Mouse (Mus musculus) MEL (cell line): ENCODE results near the gene Amn1. TPM values are rescaled to one million over a fixed set of nuclear protein-coding genes. Genes with fewer than 3 reads are reported as not detected.

Source experiments
- DNase-seq: peaks from one replicate; pipeline ENCODE4 v3.0.0; 2011; ENCODE audit warnings: low read depth, low spot score
- H3K27ac ChIP-seq: 2 replicates; pipeline ENCODE4 v1.5.1; 2012; ENCODE audit warnings: low read depth, mild to moderate bottlenecking, control low read depth, low read length, moderate library complexity; ENCODE audit not compliant: control insufficient read depth
- H3K27me3 ChIP-seq, 2 experiments: fragments of 150-350 bp in 1 of 2; sonication (generic) in 1 of 2; 2 replicates each; pipeline ENCODE4 v1.6.1; 2012; ENCODE audit warnings: low read length in 2 of 2, mild to moderate bottlenecking in 2 of 2, improper control_type of control experiment in 1 of 2, moderate library complexity in 1 of 2; ENCODE audit not compliant: insufficient read depth in 2 of 2, control insufficient read depth in 1 of 2
- H3K36me3 ChIP-seq, 2 experiments: 2 replicates each; pipeline ENCODE4 v1.6.1; 2012 to 2014; ENCODE audit warnings: low read length in 2 of 2, improper control_type of control experiment in 1 of 2, inconsistent platforms in 1 of 2, mild to moderate bottlenecking in 1 of 2; ENCODE audit not compliant: insufficient read depth in 2 of 2, control insufficient read depth in 1 of 2
- H3K4me1 ChIP-seq, 2 experiments: fragments of 150-350 bp in 1 of 2; sonication (generic) in 1 of 2; 2 replicates each; pipeline ENCODE4 v1.6.1; 2012; ENCODE audit warnings: low read length in 2 of 2, improper control_type of control experiment in 1 of 2, mild to moderate bottlenecking in 1 of 2; ENCODE audit not compliant: insufficient read depth in 2 of 2, control insufficient read depth in 1 of 2
- H3K4me3 ChIP-seq, 2 experiments: fragments of 150-350 bp in 1 of 2; sonication (generic) in 1 of 2; 2 replicates each; pipeline ENCODE4 v1.5.1; 2012; ENCODE audit warnings: low read depth in 2 of 2, low read length in 2 of 2, mild to moderate bottlenecking in 2 of 2, moderate library complexity in 2 of 2, control low read depth in 1 of 2, improper control_type of control experiment in 1 of 2; ENCODE audit not compliant: control insufficient read depth in 1 of 2, insufficient read depth in 1 of 2
- H3K79me2 ChIP-seq: 2 replicates; pipeline ENCODE4 v1.6.1; 2012; ENCODE audit warnings: mild to moderate bottlenecking, low read length, moderate library complexity; ENCODE audit not compliant: control insufficient read depth, poor library complexity, insufficient read depth
- H3K9ac ChIP-seq: 2 replicates; pipeline ENCODE4 v1.6.1; 2012; ENCODE audit warnings: low read depth, mild to moderate bottlenecking, control low read depth, low read length, moderate library complexity; ENCODE audit not compliant: control insufficient read depth, poor library complexity, severe bottlenecking
- H3K9me3 ChIP-seq: fragments of 150-350 bp; sonication (generic); replicated peaks from 2 replicates; pipeline ENCODE4 v1.6.1; 2012; ENCODE audit warnings: mild to moderate bottlenecking, low read length, improper control_type of control experiment, moderate library complexity; ENCODE audit not compliant: insufficient read depth
- BHLHE40 ChIP-seq: IDR thresholded peaks from 2 replicates; pipeline ENCODE4 v1.6.1; 2012; ENCODE audit warnings: low read depth, mild to moderate bottlenecking, inconsistent platforms, low read length, improper control_type of control experiment, borderline replicate concordance
- CHD2 ChIP-seq: IDR thresholded peaks from 2 replicates; pipeline ENCODE4 v1.6.1; 2011; ENCODE audit warnings: low read length, improper control_type of control experiment
- ELF1 ChIP-seq: IDR thresholded peaks from 2 replicates; pipeline ENCODE4 v1.6.1; 2014; ENCODE audit warnings: low read depth, mild to moderate bottlenecking, inconsistent platforms, low read length, improper control_type of control experiment, moderate library complexity
- EP300 ChIP-seq, 2 experiments: IDR thresholded peaks; 2 replicates each; pipeline ENCODE4 v1.6.1; 2011; ENCODE audit warnings: improper control_type of control experiment in 2 of 2, low read length in 2 of 2, low read depth in 1 of 2, mild to moderate bottlenecking in 1 of 2
- ETS1 ChIP-seq: IDR thresholded peaks from 2 replicates; pipeline ENCODE4 v1.6.1; 2012; ENCODE audit warnings: low read depth, mild to moderate bottlenecking, inconsistent platforms, low read length, improper control_type of control experiment, moderate library complexity
- GABPA ChIP-seq: IDR thresholded peaks from 2 replicates; pipeline ENCODE4 v1.6.1; 2012; ENCODE audit warnings: low read depth, mild to moderate bottlenecking, inconsistent platforms, low read length, improper control_type of control experiment, moderate library complexity
- GATA1 ChIP-seq: IDR thresholded peaks from 2 replicates; pipeline ENCODE4 v1.6.1; 2011; ENCODE audit warnings: low read depth, low read length, improper control_type of control experiment
- HCFC1 ChIP-seq: IDR thresholded peaks from 2 replicates; pipeline ENCODE4 v1.6.1; 2012; ENCODE audit warnings: low read depth, mild to moderate bottlenecking, inconsistent platforms, low read length, improper control_type of control experiment, moderate library complexity
- JUND ChIP-seq: IDR thresholded peaks from 2 replicates; pipeline ENCODE4 v1.6.1; 2011; ENCODE audit warnings: low read depth, mild to moderate bottlenecking, improper control_type of control experiment, low read length
- MAFK ChIP-seq: IDR thresholded peaks from 2 replicates; pipeline ENCODE4 v1.6.1; 2011; ENCODE audit warnings: low read depth, mild to moderate bottlenecking, low read length, improper control_type of control experiment, borderline replicate concordance
- MAX ChIP-seq: IDR thresholded peaks from 2 replicates; pipeline ENCODE4 v1.6.1; 2011; ENCODE audit warnings: low read length, improper control_type of control experiment
- MYB ChIP-seq: IDR thresholded peaks from 2 replicates; pipeline ENCODE4 v1.6.1; 2011; ENCODE audit warnings: mild to moderate bottlenecking, low read depth, low read length, improper control_type of control experiment
- MYC ChIP-seq: IDR thresholded peaks from 2 replicates; pipeline ENCODE4 v1.6.1; 2011; ENCODE audit warnings: low read depth, mild to moderate bottlenecking, low read length, improper control_type of control experiment, moderate library complexity
- NELFE ChIP-seq: IDR thresholded peaks from 2 replicates; pipeline ENCODE4 v1.6.1; 2011; ENCODE audit warnings: low read depth, low read length, improper control_type of control experiment
- POLR2A ChIP-seq, 2 experiments: IDR thresholded peaks; 2 replicates each; pipeline ENCODE4 v1.6.1; 2011 to 2012; ENCODE audit warnings: low read length in 2 of 2, mild to moderate bottlenecking in 2 of 2, control low read depth in 1 of 2, improper control_type of control experiment in 1 of 2, low read depth in 1 of 2, moderate library complexity in 1 of 2; ENCODE audit not compliant: control insufficient read depth in 1 of 2, insufficient read depth in 1 of 2, poor library complexity in 1 of 2
- POLR2AphosphoS2 ChIP-seq: IDR thresholded peaks from 2 replicates; pipeline ENCODE4 v1.6.1; 2011; ENCODE audit warnings: low read length, improper control_type of control experiment
- POLR2AphosphoS5 ChIP-seq: IDR thresholded peaks from 2 replicates; pipeline ENCODE4 v1.6.1; 2012; ENCODE audit warnings: low read depth, borderline replicate concordance, mild to moderate bottlenecking, inconsistent platforms, low read length, moderate library complexity, mixed read lengths
- RAD21 ChIP-seq: IDR thresholded peaks from 2 replicates; pipeline ENCODE4 v1.6.1; 2011; ENCODE audit warnings: mild to moderate bottlenecking, low read depth, low read length, improper control_type of control experiment
- RCOR1 ChIP-seq: IDR thresholded peaks from 2 replicates; pipeline ENCODE4 v1.6.1; 2012; ENCODE audit warnings: low read depth, mild to moderate bottlenecking, inconsistent platforms, low read length, improper control_type of control experiment
- SIN3A ChIP-seq: IDR thresholded peaks from 2 replicates; pipeline ENCODE4 v1.6.1; 2012; ENCODE audit warnings: low read length, improper control_type of control experiment, inconsistent platforms
- TAL1 ChIP-seq: IDR thresholded peaks from 2 replicates; pipeline ENCODE4 v1.6.1; 2012; ENCODE audit warnings: mild to moderate bottlenecking, inconsistent platforms, low read length, moderate library complexity, mixed read lengths
- TBP ChIP-seq: IDR thresholded peaks from 2 replicates; pipeline ENCODE4 v1.8.0; 2011; ENCODE audit warnings: low read depth, low read length, improper control_type of control experiment
- TCF12 ChIP-seq: IDR thresholded peaks from 2 replicates; pipeline ENCODE4 v1.6.1; 2014; ENCODE audit warnings: low read depth, mild to moderate bottlenecking, inconsistent platforms, low read length, improper control_type of control experiment, moderate library complexity
- UBTF ChIP-seq: IDR thresholded peaks from 2 replicates; pipeline ENCODE4 v1.6.1; 2012; ENCODE audit warnings: low read depth, mild to moderate bottlenecking, inconsistent platforms, low read length, improper control_type of control experiment, moderate library complexity, borderline replicate concordance; ENCODE audit not compliant: insufficient read depth
- USF1 ChIP-seq: IDR thresholded peaks from 2 replicates; pipeline ENCODE4 v1.6.1; 2014; ENCODE audit warnings: low read depth, mild to moderate bottlenecking, inconsistent platforms, low read length, improper control_type of control experiment, moderate library complexity
- ZC3H11A ChIP-seq: IDR thresholded peaks from 2 replicates; pipeline ENCODE4 v1.6.1; 2012; ENCODE audit warnings: low read depth, mild to moderate bottlenecking, inconsistent platforms, low read length, improper control_type of control experiment
- ZMIZ1 ChIP-seq: IDR thresholded peaks from 2 replicates; pipeline ENCODE4 v1.6.1; 2012; ENCODE audit warnings: low read depth, mild to moderate bottlenecking, inconsistent platforms, low read length, improper control_type of control experiment, moderate library complexity
- ZNF384 ChIP-seq: IDR thresholded peaks from 2 replicates; pipeline ENCODE4 v1.6.1; 2012; ENCODE audit warnings: low read depth, mild to moderate bottlenecking, inconsistent platforms, low read length, improper control_type of control experiment
- polyA plus RNA-seq, 2 experiments: library from polyadenylated mRNA; stranded (reverse) in 1 of 2; unstranded in 1 of 2; fragments of >175 nt in 1 of 2; fragments of >200 nt in 1 of 2; gene quantifications; 2 replicates each; pipeline versions ENCODE4 v1.2.1 to v1.2.4; 2012; ENCODE audit warnings: low replicate concordance in 2 of 2, low read depth in 1 of 2; ENCODE audit not compliant: insufficient read length in 2 of 2, insufficient read depth in 1 of 2, missing spikeins in 1 of 2
- total RNA-seq: library from RNA; depleted of rRNA; stranded (reverse); fragments of 300-350 nt; gene quantifications from 2 replicates; pipeline ENCODE4 v1.2.3, GENCODE M21; 2012

The Amn1 gene
- total and polyA plus RNA-seq, 3 experiments: 2.7 TPM; not detected in 1

DNA sequence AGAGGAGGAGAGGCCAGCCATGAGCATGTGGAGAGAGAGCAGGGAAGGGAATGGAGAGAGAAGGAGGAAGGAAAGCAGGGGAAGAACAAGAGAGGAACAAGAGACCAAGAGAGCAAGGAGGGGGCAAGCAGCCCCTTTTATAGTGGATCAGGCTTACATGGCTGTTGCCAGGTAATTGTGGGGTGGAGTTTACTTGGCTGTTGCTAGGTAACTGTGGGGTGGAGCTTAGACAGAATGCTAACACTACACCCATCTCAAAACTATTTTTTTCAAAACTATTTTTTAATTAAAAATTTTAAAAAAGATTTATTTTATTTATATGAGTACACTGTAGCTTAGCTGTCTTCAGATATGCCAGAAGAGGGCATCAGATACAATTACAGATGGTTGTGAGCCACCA, 10.1 kb upstream of the Amn1 start (continued):
- no peak for TF ChIP-seq ZMIZ1
- TF ChIP-seq ELF1: no peak
- no peak for TF ChIP-seq MYC
- TF ChIP-seq MAFK: no peak

DNA sequence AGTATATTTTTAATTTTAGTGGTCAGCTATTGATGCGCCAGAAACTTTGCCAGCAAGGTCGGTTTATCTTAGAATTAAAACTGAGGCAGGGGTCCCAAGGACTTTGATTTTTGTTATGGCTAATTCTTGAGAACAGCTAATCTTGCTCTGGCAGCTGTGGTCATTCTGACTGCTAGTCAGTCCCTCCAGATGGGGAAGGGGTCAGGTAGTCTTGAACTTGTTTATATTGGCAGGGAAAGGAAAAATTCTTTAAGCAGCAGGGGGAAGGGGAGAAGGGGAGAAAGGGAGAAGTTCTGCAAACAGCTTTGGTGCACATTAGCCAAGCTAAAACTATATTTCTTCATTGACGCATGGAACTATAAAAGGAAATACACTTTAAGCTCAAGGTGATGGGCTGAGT, 8.6 kb upstream of the Amn1 start:
- H3K9me3 ChIP-seq: no peaks in the 10 kb centered on the region
- H3K27ac ChIP-seq: no peak overlapping the region
- no peak overlapping the region for H3K9ac ChIP-seq
- H3K79me2 ChIP-seq: no peaks in the 10 kb centered on the region; the same call in 1 of the 2 replicates
- no peak for DNase-seq
- no peaks in the 10 kb centered on the region for H3K27me3 ChIP-seq
- peaks cover 0 to 11% of the 10 kb centered on the region in 2 experiments; a peak in 2 of 4 replicates for H3K36me3 ChIP-seq
- TF ChIP-seq TAL1 (peak; percentile 32; the same call in 1 of the 2 replicates), USF1 (no peak), RAD21 (no peak)
- H3K4me1 ChIP-seq: peaks cover 0 to 6% of the 10 kb centered on the region in 2 experiments; a peak in 3 of 4 replicates
- no peak overlapping the region for H3K4me3 ChIP-seq

DNA sequence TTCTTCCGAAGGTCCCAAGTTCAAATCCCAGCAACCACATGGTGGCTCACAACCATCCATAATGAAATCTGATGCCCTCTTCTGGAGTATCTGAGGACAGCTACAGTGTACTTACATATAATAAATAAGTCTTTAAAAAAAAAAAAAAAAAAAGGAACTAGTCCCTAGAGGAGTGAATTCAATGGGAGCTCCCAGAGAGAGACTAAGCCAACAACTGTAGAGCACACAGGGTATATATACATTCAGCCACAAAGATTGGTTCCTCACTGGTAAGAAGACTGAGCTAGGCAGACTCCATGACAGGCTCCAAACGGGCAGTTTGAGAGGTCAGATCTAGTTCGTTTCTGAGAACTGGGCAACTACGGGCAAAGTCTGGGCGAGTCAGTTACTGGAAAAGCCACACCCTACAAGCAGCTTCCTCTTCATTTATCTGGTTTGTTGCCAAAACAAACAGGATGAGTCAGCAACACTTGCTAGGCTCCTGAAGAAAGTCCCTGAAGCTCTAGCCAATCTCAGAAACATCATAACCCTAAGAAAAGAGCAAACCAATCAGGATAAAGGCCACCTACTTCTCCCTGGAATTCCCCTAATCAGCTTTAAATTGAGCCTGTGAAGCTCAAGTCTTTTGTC, 4.9 kb upstream of the Amn1 start:
- Histone ChIP-seq H3K4me1 (peaks cover 0 to 6% of the 10 kb centered on the region in 2 experiments; a peak in 3 of 4 replicates), H3K9ac (peak overlapping the region; percentile 64), H3K9me3 (no peaks in the 10 kb centered on the region), H3K4me3 (peak overlapping the region in 1 of 2 experiments; percentile 38; a peak in 2 of 4 replicates), H3K79me2 (peaks cover under 1% of the 10 kb centered on the region; the same call in 1 of the 2 replicates), H3K27ac (peak overlapping the region; percentile 100), H3K27me3 (no peaks in the 10 kb centered on the region), H3K36me3 (peaks cover 0 to 14% of the 10 kb centered on the region in 2 experiments; a peak in 2 of 4 replicates)
- peak; percentile 95 for TF ChIP-seq ETS1
- TF ChIP-seq ZNF384: peak; percentile 89
- TF ChIP-seq RCOR1: peak; percentile 83
- TF ChIP-seq SIN3A: peak; percentile 66
- no peak for TF ChIP-seq CHD2
- peak; percentile 70; the same call in 1 of the 2 replicates for TF ChIP-seq TCF12
- no peak for TF ChIP-seq POLR2AphosphoS5
- TF ChIP-seq ZC3H11A: no peak
- peak; percentile 48 for TF ChIP-seq GATA1
- peak; percentile 95 for TF ChIP-seq MAFK
- peak; percentile 95 for TF ChIP-seq JUND
- no peak for TF ChIP-seq BHLHE40
- no peak for TF ChIP-seq UBTF
- 0 out of 2 replicates have a peak, but pooled peaks have one; percentile 8 for TF ChIP-seq TAL1
- TF ChIP-seq GABPA: peak; percentile 97
- TF ChIP-seq MYB: peak; percentile 91
- peak; percentile 43; the same call in 1 of the 2 replicates for TF ChIP-seq ELF1
- TF ChIP-seq NELFE: no peak
- peak; percentile 42; the same call in 1 of the 2 replicates for TF ChIP-seq TBP
- TF ChIP-seq USF1: no peak
- peak in 1 of 2 experiments; percentile 38; a peak in 1 of 4 replicates for TF ChIP-seq POLR2A (IDR thresholded peaks at IDR 0.05; ENCODE audit: control insufficient read depth in 1 of 2, insufficient read depth in 1 of 2, low read depth in 1 of 2, low read length in 2 of 2, poor library complexity in 1 of 2)
- 0 out of 2 replicates have a peak, but pooled peaks have one; percentile 29 for TF ChIP-seq HCFC1
- TF ChIP-seq MAX: 0 out of 2 replicates have a peak, but pooled peaks have one; percentile 9
- 0 out of 2 replicates have a peak, but pooled peaks have one; percentile 42 for TF ChIP-seq POLR2AphosphoS2
- peak; percentile 93 for TF ChIP-seq EP300 (IDR thresholded peaks at IDR 0.05; ENCODE audit: low read depth in 1 of 2, low read length in 2 of 2)
- peak; percentile 97 for DNase-seq
